Mouse (Mus musculus): Measurements from ENCODE around the gene Krt36. TPM values are rescaled to one million over a fixed set of nuclear protein-coding genes. Genes with fewer than 3 reads are reported as not detected.

Krt36 gene
- total RNA-seq (2017) = not detected in 3 replicates

GRCm38 (mm10) chr11:100105576-100106122, at the start of gene Krt36:
Gene Krt36 (minus strand): TSS chr11:100105626.
- ATAC-seq (replicated peaks; ENCODE audit: insufficient number of reproducible peaks, low FRiP score, low TSS enrichment, poor library complexity, severe bottlenecking) = no peak

GRCm38 (mm10) chr11:100148615-100149330, 43.3 kb upstream of the Krt36 start, which contains the start of gene Krt19:
Gene Krt19 (minus strand): TSS chr11:100148665.
- no peak for ATAC-seq (replicated peaks; ENCODE audit: insufficient number of reproducible peaks, low FRiP score, low TSS enrichment, poor library complexity, severe bottlenecking)

- ATAC-seq (replicated peaks; ENCODE audit: insufficient number of reproducible peaks, low FRiP score, low TSS enrichment, poor library complexity, severe bottlenecking) = no peak
Observed at GRCm38 (mm10) chr11:100147566-100148353, 42.3 kb upstream of the Krt36 start.

- ATAC-seq (replicated peaks; ENCODE audit: insufficient number of reproducible peaks, low FRiP score, low TSS enrichment, poor library complexity, severe bottlenecking) = no peak
Observed at GRCm38 (mm10) chr11:100145858-100146560, 40.6 kb upstream of the Krt36 start.

GRCm38 (mm10) chr11:100145104-100145503, 39.7 kb upstream of the Krt36 start:
- ATAC-seq (replicated peaks; ENCODE audit: insufficient number of reproducible peaks, low FRiP score, low TSS enrichment, poor library complexity, severe bottlenecking) = no peak

- ATAC-seq (replicated peaks; ENCODE audit: insufficient number of reproducible peaks, low FRiP score, low TSS enrichment, poor library complexity, severe bottlenecking) = no peak
Observed at GRCm38 (mm10) chr11:100140966-100141365, 35.5 kb upstream of the Krt36 start.

- no peak for ATAC-seq (replicated peaks; ENCODE audit: insufficient number of reproducible peaks, low FRiP score, low TSS enrichment, poor library complexity, severe bottlenecking)
Observed at GRCm38 (mm10) chr11:100139391-100139790, 34.0 kb upstream of the Krt36 start.

GRCm38 (mm10) chr11:100138809-100139208, 33.4 kb upstream of the Krt36 start:
- no peak for ATAC-seq (replicated peaks; ENCODE audit: insufficient number of reproducible peaks, low FRiP score, low TSS enrichment, poor library complexity, severe bottlenecking)

GRCm38 (mm10) chr11:100137693-100138092, 32.3 kb upstream of the Krt36 start:
- no peak for ATAC-seq (replicated peaks; ENCODE audit: insufficient number of reproducible peaks, low FRiP score, low TSS enrichment, poor library complexity, severe bottlenecking)

GRCm38 (mm10) chr11:100136559-100136958, 31.1 kb upstream of the Krt36 start:
- ATAC-seq (replicated peaks; ENCODE audit: insufficient number of reproducible peaks, low FRiP score, low TSS enrichment, poor library complexity, severe bottlenecking) = no peak

GRCm38 (mm10) chr11:100135731-100136130, 30.3 kb upstream of the Krt36 start, which contains the start of gene Krt15:
Gene Krt15 (minus strand): TSS chr11:100135928.
- ATAC-seq (replicated peaks; ENCODE audit: insufficient number of reproducible peaks, low FRiP score, low TSS enrichment, poor library complexity, severe bottlenecking) = no peak

GRCm38 (mm10) chr11:100124901-100125300, 19.5 kb upstream of the Krt36 start:
- no peak for ATAC-seq (replicated peaks; ENCODE audit: insufficient number of reproducible peaks, low FRiP score, low TSS enrichment, poor library complexity, severe bottlenecking)

- ATAC-seq (replicated peaks; ENCODE audit: insufficient number of reproducible peaks, low FRiP score, low TSS enrichment, poor library complexity, severe bottlenecking) = no peak
Observed at GRCm38 (mm10) chr11:100121466-100121865, 16.0 kb upstream of the Krt36 start, which contains the start of gene Krt13. Gene Krt13 (minus strand): TSS chr11:100121566.

GRCm38 (mm10) chr11:100120331-100120730, 14.9 kb upstream of the Krt36 start:
- ATAC-seq (replicated peaks; ENCODE audit: insufficient number of reproducible peaks, low FRiP score, low TSS enrichment, poor library complexity, severe bottlenecking) = no peak

- ATAC-seq (replicated peaks; ENCODE audit: insufficient number of reproducible peaks, low FRiP score, low TSS enrichment, poor library complexity, severe bottlenecking) = no peak
Observed at GRCm38 (mm10) chr11:100113742-100114029, 8.3 kb upstream of the Krt36 start.

GRCm38 (mm10) chr11:100112935-100113741, 7.7 kb upstream of the Krt36 start:
- ATAC-seq (replicated peaks; ENCODE audit: insufficient number of reproducible peaks, low FRiP score, low TSS enrichment, poor library complexity, severe bottlenecking) = no peak

- ATAC-seq (replicated peaks; ENCODE audit: insufficient number of reproducible peaks, low FRiP score, low TSS enrichment, poor library complexity, severe bottlenecking) = no peak
Observed at GRCm38 (mm10) chr11:100102693-100103429, 2.6 kb downstream of the Krt36 start.

- ATAC-seq (replicated peaks; ENCODE audit: insufficient number of reproducible peaks, low FRiP score, low TSS enrichment, poor library complexity, severe bottlenecking) = no peak
Observed at GRCm38 (mm10) chr11:100100391-100100790, 5.0 kb downstream of the Krt36 start.

Measured in monocyte, adult 5-6 weeks (primary cell).